ENCODE assay signal across 17 mouse cellular contexts in genomic region chr5:92895877-92896276, GRCm38 (mm10).
"Had no signal": no experiment of that assay in that cellular context is flagged by ENCODE, and none has a peak within 500 bp of the region (broad histone marks: within the 10 kb centered on the region; RNA-seq: fewer than 3 reads in every experiment).

No protein-coding gene starts in this region.

- H3K36me3 ChIP-seq: lung, embryonic 15.5 days; midbrain, embryonic 12.5 days; midbrain, embryonic 15.5 days; neural tube, embryonic 12.5 days had no signal

- DNase-seq: liver, postnatal 0 days; lung, adult 2 months; lung, postnatal 14 days; lung, postnatal 36 days; right cerebral cortex, postnatal 14 days; right cerebral cortex, postnatal 4 days; spleen, adult 18-20 months; thymus, adult 18-20 months; thymus, postnatal 14 days; thymus, postnatal 36 days had no signal

- H3K27ac ChIP-seq: lung, embryonic 15.5 days; macrophage; midbrain, embryonic 15.5 days; neural tube, embryonic 12.5 days had no signal

- H3K27me3 ChIP-seq: lung, embryonic 15.5 days; midbrain, embryonic 12.5 days; midbrain, embryonic 15.5 days; neural tube, embryonic 12.5 days had no signal

- H3K4me2 ChIP-seq: lung, embryonic 15.5 days; midbrain, embryonic 12.5 days; midbrain, embryonic 15.5 days; neural tube, embryonic 12.5 days had no signal

- H3K9ac ChIP-seq: liver, postnatal 0 days; lung, embryonic 15.5 days; midbrain, embryonic 12.5 days; midbrain, embryonic 15.5 days; neural tube, embryonic 12.5 days had no signal

- ATAC-seq: liver, postnatal 0 days; lung, postnatal 0 days; midbrain, embryonic 15.5 days had no signal

- H3K9me3 ChIP-seq: lung, embryonic 15.5 days; megakaryocyte, embryonic 14.5 days; midbrain, embryonic 12.5 days; midbrain, embryonic 15.5 days; neural tube, embryonic 12.5 days had no signal

- H3K4me3 ChIP-seq: lung, embryonic 15.5 days; megakaryocyte, embryonic 14.5 days; midbrain, embryonic 12.5 days; midbrain, embryonic 15.5 days; neural tube, embryonic 12.5 days had no signal
